Mouse (Mus musculus): ENCODE results near the gene Etl4. TPM values are rescaled to one million over a fixed set of nuclear protein-coding genes. Genes with fewer than 3 reads are reported as not detected.
A peak's percentile ranks its signal among the peaks of the same experiment; 100 is the strongest.

Etl4 gene
- polyA plus RNA-seq (2015; fragmentation: Nextera tagmentation; extraction: Ambion mirVana): 16.1 and 17.5 TPM in 2 replicates

DNA sequence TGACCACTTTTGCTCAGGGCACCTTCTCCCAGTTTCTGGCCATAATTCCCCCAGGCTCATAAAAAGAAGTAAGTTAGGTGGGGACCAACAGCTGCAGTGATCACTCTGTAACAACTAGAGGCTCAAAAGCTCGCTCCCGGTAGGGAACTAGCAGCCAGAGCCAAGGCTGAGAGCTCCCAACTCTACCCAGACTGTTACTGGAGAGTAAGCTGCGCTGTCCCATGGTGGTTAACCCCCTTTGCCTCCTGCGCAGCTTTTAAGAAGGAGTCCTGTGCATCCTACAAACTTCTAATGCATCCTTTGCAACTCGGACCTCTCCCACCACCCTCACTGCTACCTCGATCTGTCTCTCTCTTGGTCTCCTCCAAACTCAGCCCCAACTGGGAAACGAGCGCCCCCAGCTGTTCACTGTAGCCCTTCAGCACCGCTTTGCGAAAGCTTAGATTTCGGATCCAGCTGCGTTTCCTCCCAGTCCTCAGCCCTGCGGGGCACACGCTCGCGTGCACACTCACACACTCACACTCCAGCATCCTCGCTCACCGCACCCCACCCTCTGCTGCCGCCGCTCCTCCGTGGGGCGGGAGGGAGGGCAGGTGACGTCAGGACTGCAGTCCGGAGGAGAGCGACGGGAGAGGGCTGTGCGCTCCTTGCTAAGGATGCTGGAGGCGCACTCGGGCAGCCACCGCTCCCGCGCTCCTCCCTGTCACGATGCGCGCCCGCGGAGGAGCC is at the start of gene Etl4:
Gene Etl4 (plus strand): TSS at position 610 of the 729 bp plus-strand sequence.
- peak within 1 kb of the TSS; percentile 27 for H3K4me3 ChIP-seq (ENCODE audit: low read depth, low read length)
- peak within 1 kb of the TSS; percentile 57 for H3K4me2 ChIP-seq (replicated peaks; ENCODE audit: low read depth)
- peaks cover 11% of the 10 kb centered on the region; the same call in 1 of the 2 replicates for H3K27me3 ChIP-seq (replicated peaks; ENCODE audit: control insufficient read depth, insufficient read depth, low read length)
- no peaks in the 10 kb centered on the region for H3K4me1 ChIP-seq (replicated peaks; ENCODE audit: control insufficient read depth, insufficient read depth, low read length)
- under 1% methylated on average over 37 of the region's 37 CpGs for WGBS
- no peaks in the 10 kb centered on the region for H3K9me3 ChIP-seq (ENCODE audit: control insufficient read depth)
- H3K36me3 ChIP-seq (ENCODE audit: control insufficient read depth, insufficient read depth): no peaks in the 10 kb centered on the region
- ATAC-seq: 0 out of 2 replicates have a peak, but pooled peaks have one; percentile 22
- TF ChIP-seq CTCF (IDR thresholded peaks at IDR 0.05; ENCODE audit: low read depth): peak; percentile 54
- no peak within 1 kb of the TSS for H3K9ac ChIP-seq (ENCODE audit: low read depth, low read length)
- H3K27ac ChIP-seq (ENCODE audit: low read depth, low read length): no peak within 1 kb of the TSS

- H3K4me3 ChIP-seq (ENCODE audit: low read depth, low read length): no peak overlapping the region
- H3K9me3 ChIP-seq (ENCODE audit: control insufficient read depth): no peaks in the 10 kb centered on the region
- ATAC-seq: no peak
- H3K4me2 ChIP-seq (replicated peaks; ENCODE audit: low read depth): no peak overlapping the region
- no peak overlapping the region for H3K9ac ChIP-seq (ENCODE audit: low read depth, low read length)
- H3K27ac ChIP-seq (ENCODE audit: low read depth, low read length): no peak overlapping the region
- H3K36me3 ChIP-seq (ENCODE audit: control insufficient read depth, insufficient read depth): no peaks in the 10 kb centered on the region
- no peak for TF ChIP-seq CTCF (IDR thresholded peaks at IDR 0.05; ENCODE audit: low read depth)
- H3K27me3 ChIP-seq (replicated peaks; ENCODE audit: control insufficient read depth, insufficient read depth, low read length): no peaks in the 10 kb centered on the region
- H3K4me1 ChIP-seq (replicated peaks; ENCODE audit: control insufficient read depth, insufficient read depth, low read length): no peaks in the 10 kb centered on the region
Measured at GRCm38 (mm10) chr2:19869167-19869566, 40.4 kb upstream of the Etl4 start.

GRCm38 (mm10) chr2:19871881-19872280 is 37.7 kb upstream of the Etl4 start:
- no peak for TF ChIP-seq CTCF (IDR thresholded peaks at IDR 0.05; ENCODE audit: low read depth)
- Histone ChIP-seq H3K9ac (ENCODE audit: low read depth, low read length) (no peak overlapping the region), H3K4me1 (replicated peaks; ENCODE audit: control insufficient read depth, insufficient read depth, low read length) (no peaks in the 10 kb centered on the region), H3K4me2 (replicated peaks; ENCODE audit: low read depth) (no peak overlapping the region), H3K36me3 (ENCODE audit: control insufficient read depth, insufficient read depth) (no peaks in the 10 kb centered on the region), H3K27ac (ENCODE audit: low read depth, low read length) (no peak overlapping the region), H3K9me3 (ENCODE audit: control insufficient read depth) (no peaks in the 10 kb centered on the region), H3K27me3 (replicated peaks; ENCODE audit: control insufficient read depth, insufficient read depth, low read length) (no peaks in the 10 kb centered on the region), H3K4me3 (ENCODE audit: low read depth, low read length) (no peak overlapping the region)
- 88% methylated on average over 1 of the region's 1 CpGs for WGBS
- no peak for ATAC-seq

- H3K4me3 ChIP-seq (ENCODE audit: low read depth, low read length): no peak overlapping the region
- H3K9ac ChIP-seq (ENCODE audit: low read depth, low read length): no peak overlapping the region
- no peak overlapping the region for H3K4me2 ChIP-seq (replicated peaks; ENCODE audit: low read depth)
- no peak overlapping the region for H3K27ac ChIP-seq (ENCODE audit: low read depth, low read length)
- no peaks in the 10 kb centered on the region for H3K4me1 ChIP-seq (replicated peaks; ENCODE audit: control insufficient read depth, insufficient read depth, low read length)
- no peak for ATAC-seq
- H3K36me3 ChIP-seq (ENCODE audit: control insufficient read depth, insufficient read depth): no peaks in the 10 kb centered on the region
- H3K27me3 ChIP-seq (replicated peaks; ENCODE audit: control insufficient read depth, insufficient read depth, low read length): no peaks in the 10 kb centered on the region
- peak; percentile 40 for TF ChIP-seq CTCF (IDR thresholded peaks at IDR 0.05; ENCODE audit: low read depth)
- H3K9me3 ChIP-seq (ENCODE audit: control insufficient read depth): no peaks in the 10 kb centered on the region
- 40% methylated on average over 4 of the region's 4 CpGs for WGBS
Measured at GRCm38 (mm10) chr2:19890875-19891274, 18.7 kb upstream of the Etl4 start.

DNA sequence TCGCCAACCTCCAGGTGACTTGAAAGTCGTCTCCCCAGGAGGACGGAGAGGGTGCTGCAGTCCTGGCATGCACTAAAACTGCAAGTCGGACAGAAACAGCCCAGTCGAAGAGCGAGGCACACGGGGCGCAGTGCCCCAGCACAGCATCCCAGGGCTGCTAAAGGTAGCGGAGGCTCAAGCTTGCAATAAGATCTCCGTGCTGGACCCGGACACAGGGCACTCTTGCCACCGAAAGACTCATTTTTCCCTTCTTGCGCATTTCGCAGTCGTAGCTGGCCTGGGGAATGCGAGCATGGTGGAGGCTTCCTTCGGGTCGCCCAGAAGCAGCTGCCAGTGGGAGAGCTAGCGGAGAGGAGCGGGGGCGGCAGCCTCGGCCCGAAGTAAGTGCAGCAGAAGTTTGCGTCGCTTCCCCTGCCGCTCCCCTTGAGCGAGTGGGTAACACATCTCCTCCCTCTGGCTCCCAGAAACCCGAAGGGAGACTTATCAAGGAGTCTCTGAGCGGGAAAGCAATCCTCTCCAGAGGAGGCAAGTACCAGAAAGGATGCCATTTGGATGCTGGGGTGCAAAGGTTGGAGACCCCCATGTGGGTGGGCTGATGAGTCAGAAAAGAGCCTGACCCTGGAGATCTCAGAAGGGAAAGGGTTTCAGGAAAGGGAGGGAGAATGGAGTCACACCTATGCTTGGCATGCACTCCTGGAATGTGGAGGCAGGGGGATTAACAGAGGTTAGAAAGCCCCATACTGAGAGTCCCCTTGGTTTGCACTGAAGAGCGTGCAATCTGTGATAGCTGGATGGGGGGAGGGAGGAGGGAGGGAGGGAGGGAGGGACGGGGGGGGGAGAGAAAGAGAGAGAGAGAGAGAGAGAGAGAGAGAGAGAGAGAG is 560 bp downstream of the Etl4 start:
- Histone ChIP-seq H3K36me3 (ENCODE audit: control insufficient read depth, insufficient read depth) (no peaks in the 10 kb centered on the region), H3K4me1 (replicated peaks; ENCODE audit: control insufficient read depth, insufficient read depth, low read length) (no peaks in the 10 kb centered on the region), H3K4me3 (ENCODE audit: low read depth, low read length) (peak overlapping the region; percentile 27), H3K9me3 (ENCODE audit: control insufficient read depth) (no peaks in the 10 kb centered on the region), H3K9ac (ENCODE audit: low read depth, low read length) (no peak overlapping the region), H3K4me2 (replicated peaks; ENCODE audit: low read depth) (peak overlapping the region; percentile 57), H3K27ac (ENCODE audit: low read depth, low read length) (no peak overlapping the region), H3K27me3 (replicated peaks; ENCODE audit: control insufficient read depth, insufficient read depth, low read length) (peaks cover 11% of the 10 kb centered on the region; the same call in 1 of the 2 replicates)
- ATAC-seq: no peak
- 0% methylated on average over 30 of the region's 31 CpGs for WGBS
- no peak for TF ChIP-seq CTCF (IDR thresholded peaks at IDR 0.05; ENCODE audit: low read depth)

GRCm38 (mm10) chr2:19910781-19911175 is 1.2 kb downstream of the Etl4 start:
- H3K27me3 ChIP-seq (replicated peaks; ENCODE audit: control insufficient read depth, insufficient read depth, low read length): peaks cover 11% of the 10 kb centered on the region; the same call in 1 of the 2 replicates
- H3K4me2 ChIP-seq (replicated peaks; ENCODE audit: low read depth): no peak overlapping the region
- WGBS: 10% methylated on average over 8 of the region's 8 CpGs
- no peak for TF ChIP-seq CTCF (IDR thresholded peaks at IDR 0.05; ENCODE audit: low read depth)
- no peak overlapping the region for H3K4me3 ChIP-seq (ENCODE audit: low read depth, low read length)
- ATAC-seq: no peak
- H3K27ac ChIP-seq (ENCODE audit: low read depth, low read length): no peak overlapping the region
- no peaks in the 10 kb centered on the region for H3K9me3 ChIP-seq (ENCODE audit: control insufficient read depth)
- H3K9ac ChIP-seq (ENCODE audit: low read depth, low read length): no peak overlapping the region
- no peaks in the 10 kb centered on the region for H3K4me1 ChIP-seq (replicated peaks; ENCODE audit: control insufficient read depth, insufficient read depth, low read length)
- no peaks in the 10 kb centered on the region for H3K36me3 ChIP-seq (ENCODE audit: control insufficient read depth, insufficient read depth)
